Mouse (Mus musculus) thymus, postnatal 10 days (tissue): ENCODE measurements around the gene Eqtn.

Experiments
- DNase-seq, 2 experiments: peaks; one replicate each; pipeline ENCODE4 v3.0.0; 2021; ENCODE audit warnings: low spot score in 2 of 2

Eqtn gene

GRCm38 (mm10) chr4:94928743-94929142 lies at the start of gene Eqtn:
Gene Eqtn (minus strand): TSS chr4:94928843.
- DNase-seq, result no peak

- DNase-seq, result no peak
These were observed 44.7 kb upstream of the Eqtn start for GRCm38 (mm10) chr4:94973321-94973720.

GRCm38 (mm10) chr4:94952773-94953172 lies 24.1 kb upstream of the Eqtn start:
- no peak for DNase-seq

- DNase-seq, result no peak
These were observed 12.7 kb upstream of the Eqtn start for GRCm38 (mm10) chr4:94941221-94941855.

GRCm38 (mm10) chr4:94901780-94902179 lies 26.9 kb downstream of the Eqtn start:
- no peak for DNase-seq

- DNase-seq, result no peak
These were observed 27.9 kb downstream of the Eqtn start for GRCm38 (mm10) chr4:94900744-94901143.
